Comparison of ENCODE assay signal across 31 mouse cellular contexts in genomic region chr3:81123461-81123860, GRCm38 (mm10).
DNase-seq lines count a peak whose midpoint lies in the region; ATAC-seq and TF ChIP-seq lines count a peak whose summit lies in the region.
"Had no signal": no experiment of that assay in that cellular context is flagged by ENCODE, and none has a peak within 500 bp of the region (broad histone marks: within the 10 kb centered on the region; RNA-seq: fewer than 3 reads in every experiment).

No protein-coding gene starts in this region.

- no peaks in the 10 kb centered on the region for H3K27me3 ChIP-seq in liver, adult 2 months (ENCODE audit: control insufficient read depth, insufficient read depth, low read length)
- H3K27me3 ChIP-seq in liver, embryonic 12.5 days (replicated peaks) = no peaks in the 10 kb centered on the region
- H3K27me3 ChIP-seq: embryonic facial prominence, embryonic 13.5 days; forebrain, embryonic 13.5 days; heart, embryonic 12.5 days; heart, embryonic 15.5 days; hindbrain, embryonic 13.5 days had no signal

- H3K9ac ChIP-seq in liver, adult 2 months (ENCODE audit: low read depth, low read length) = no peak overlapping the region
- no peak overlapping the region for H3K9ac ChIP-seq in liver, embryonic 12.5 days
- H3K9ac ChIP-seq: embryonic facial prominence, embryonic 13.5 days; forebrain, embryonic 13.5 days; forebrain, postnatal 0 days; heart, embryonic 12.5 days; heart, embryonic 15.5 days; hindbrain, embryonic 13.5 days had no signal

- no peak overlapping the region for H3K4me2 ChIP-seq in liver, embryonic 12.5 days
- H3K4me2 ChIP-seq: embryonic facial prominence, embryonic 13.5 days; forebrain, embryonic 13.5 days; heart, embryonic 12.5 days; heart, embryonic 15.5 days; hindbrain, embryonic 13.5 days had no signal

- H3K27ac ChIP-seq in liver, adult 2 months (replicated peaks; ENCODE audit: insufficient read depth, low read depth, low read length) = no peak overlapping the region
- no peak overlapping the region for H3K27ac ChIP-seq in liver, embryonic 12.5 days
- H3K27ac ChIP-seq: embryonic facial prominence, embryonic 10.5 days; embryonic facial prominence, embryonic 13.5 days; forebrain, embryonic 10.5 days; forebrain, embryonic 13.5 days; gastrocnemius, adult 2 months; heart, embryonic 15.5 days; hindbrain, embryonic 10.5 days; hindbrain, embryonic 13.5 days had no signal

- ATAC-seq in liver, embryonic 12.5 days = no peak
- peak; percentile 58 for ATAC-seq in granulocyte monocyte progenitor cell, adult 5-6 weeks (replicated peaks; ENCODE audit: poor library complexity, severe bottlenecking)
- ATAC-seq: activated CD4-positive, CD25-positive, alpha-beta regulatory T cell, adult 4 months; CD4-positive, CD25-positive, alpha-beta regulatory T cell, adult 4 months; forebrain, embryonic 13.5 days; forebrain, postnatal 0 days; hindbrain, embryonic 16.5 days had no signal

- peaks cover 2% of the 10 kb centered on the region for H3K4me1 ChIP-seq in liver, adult 2 months (ENCODE audit: control insufficient read depth, insufficient read depth, low read length)
- H3K4me1 ChIP-seq in liver, embryonic 12.5 days = no peaks in the 10 kb centered on the region
- H3K4me1 ChIP-seq: embryonic facial prominence, embryonic 10.5 days; embryonic facial prominence, embryonic 13.5 days; forebrain, embryonic 13.5 days; heart, embryonic 15.5 days; hindbrain, embryonic 13.5 days had no signal

- no peak for TF ChIP-seq POLR2A in liver, adult 2 months (IDR thresholded peaks at IDR 0.05; ENCODE audit: extremely low read depth, insufficient read depth, low read length)

- H3K4me3 ChIP-seq in liver, adult 2 months (ENCODE audit: insufficient read depth, low read depth, low read length) = no peak overlapping the region
- no peak overlapping the region for H3K4me3 ChIP-seq in liver, embryonic 12.5 days
- H3K4me3 ChIP-seq: embryonic facial prominence, embryonic 10.5 days; embryonic facial prominence, embryonic 13.5 days; forebrain, embryonic 10.5 days; forebrain, embryonic 13.5 days; gastrocnemius, adult 2 months; heart, embryonic 12.5 days; heart, embryonic 15.5 days; hindbrain, embryonic 10.5 days; hindbrain, embryonic 13.5 days had no signal

- peak; percentile 50 for DNase-seq in liver, adult 2 months (ENCODE audit: extremely low read depth, low read depth, low spot score)
- DNase-seq in NIH3T3 (ENCODE audit: low read depth) = peak; percentile 14
- no peak for DNase-seq in urinary bladder, adult 18-20 months (ENCODE audit: low spot score in 2 of 2)
- no peak for DNase-seq in adrenal gland, adult 2 months
- DNase-seq in cerebellum, postnatal 25 days = no peak
- DNase-seq: adrenal gland, postnatal 14 days; B cell, adult 2 months; cerebellum, adult 11 months; cerebellum, adult 2 months; cerebellum, adult 9-11 months; cerebellum, postnatal 36 days; embryo, embryonic 11 days; forebrain, postnatal 0 days; gastrocnemius, adult 2 months; gastrocnemius, postnatal 14 days; heart, adult 18-20 months; heart, postnatal 10 days; heart, postnatal 36 days had no signal

- H3K9me3 ChIP-seq in liver, embryonic 12.5 days (replicated peaks) = no peaks in the 10 kb centered on the region
- H3K9me3 ChIP-seq: embryonic facial prominence, embryonic 10.5 days; embryonic facial prominence, embryonic 13.5 days; forebrain, embryonic 10.5 days; forebrain, embryonic 13.5 days; heart, embryonic 12.5 days; heart, embryonic 15.5 days; hindbrain, embryonic 10.5 days; hindbrain, embryonic 13.5 days had no signal

- no peaks in the 10 kb centered on the region; the same call in 1 of the 2 replicates for H3K79me2 ChIP-seq in liver, adult 2 months (ENCODE audit: control insufficient read depth, insufficient read depth, low read length)

- WGBS in liver, adult 2 months = 55% methylated on average over 3 of the region's 3 CpGs
- WGBS in liver, embryonic 12.5 days (ENCODE audit: insufficient replicate concordance) = 56% methylated on average over 3 of the region's 3 CpGs

- TF ChIP-seq CTCF in liver, adult 2 months (IDR thresholded peaks at IDR 0.05; ENCODE audit: low read depth, low read length) = no peak

- H3K36me3 ChIP-seq in liver, adult 2 months (ENCODE audit: control insufficient read depth, insufficient read depth, low read length) = no peaks in the 10 kb centered on the region
- no peaks in the 10 kb centered on the region for H3K36me3 ChIP-seq in liver, embryonic 12.5 days
- H3K36me3 ChIP-seq: embryonic facial prominence, embryonic 10.5 days; embryonic facial prominence, embryonic 13.5 days; forebrain, embryonic 10.5 days; heart, embryonic 12.5 days; heart, embryonic 15.5 days; hindbrain, embryonic 10.5 days; hindbrain, embryonic 13.5 days had no signal

Comparison
In these comparisons a context has a peak if more than half of its experiments do, and no peak if none do; other contexts are left out.
1. DNase-seq: peak in liver, adult 2 months (single experiment) and NIH3T3 (single experiment); none in urinary bladder, adult 18-20 months (0 of 2), adrenal gland, adult 2 months (single experiment) and cerebellum, postnatal 25 days (0 of 2).